Mouse (Mus musculus) stomach, embryonic 14.5 days (tissue): Measurements from ENCODE around the gene Gtpbp1. TPM values are rescaled to one million over a fixed set of nuclear protein-coding genes. Genes with fewer than 3 reads are reported as not detected.
A peak's percentile ranks its signal among the peaks of the same experiment; 100 is the strongest.

Source experiments
- ATAC-seq: fragments of 200-750 bp; cut with Nextera tagmentation; 2 replicates; pipeline ENCODE4 v1.8.0; 2017; ENCODE audit warnings: low read depth, moderate TSS enrichment; ENCODE audit not compliant: insufficient number of reproducible peaks, insufficient read depth, low FRiP score
- H3K27ac ChIP-seq: fragments of 300-500 bp; sonication (generic); 2 replicates; pipeline ENCODE4 v1.5.1; 2014; ENCODE audit warnings: mild to moderate bottlenecking, low read length, moderate library complexity, mixed read lengths
- H3K27me3 ChIP-seq: fragments of 300-500 bp; sonication (generic); 2 replicates; pipeline ENCODE4 v1.6.1; 2014; ENCODE audit warnings: low read length, control low read depth, mixed read lengths; ENCODE audit not compliant: control insufficient read depth, insufficient read depth
- H3K36me3 ChIP-seq: fragments of 300-500 bp; sonication (generic); 2 replicates; pipeline ENCODE4 v1.6.1; 2014; ENCODE audit warnings: mild to moderate bottlenecking, control low read depth, low read length, moderate library complexity, mixed read lengths; ENCODE audit not compliant: control insufficient read depth, insufficient read depth
- H3K4me1 ChIP-seq: fragments of 300-500 bp; sonication (generic); 2 replicates; pipeline ENCODE4 v1.6.1; 2014; ENCODE audit warnings: low read length, control low read depth, mixed read lengths; ENCODE audit not compliant: control insufficient read depth, insufficient read depth
- H3K4me2 ChIP-seq: fragments of 300-500 bp; sonication (generic); replicated peaks from 2 replicates; pipeline ENCODE4 v1.6.1; 2014; ENCODE audit warnings: low read depth, low read length, control low read depth
- H3K4me3 ChIP-seq: fragments of 300-500 bp; sonication (generic); 2 replicates; pipeline ENCODE4 v1.5.1; 2014; ENCODE audit warnings: low read depth, low read length, control low read depth
- H3K9ac ChIP-seq: fragments of 300-500 bp; sonication (generic); replicated peaks from 2 replicates; pipeline ENCODE4 v1.6.1; 2014; ENCODE audit warnings: low read depth, mild to moderate bottlenecking, control low read depth, low read length, moderate library complexity, mixed read lengths
- H3K9me3 ChIP-seq: fragments of 300-500 bp; sonication (generic); 2 replicates; pipeline ENCODE4 v1.6.1; 2016; ENCODE audit warnings: low read depth, low read length, control low read depth; ENCODE audit not compliant: control insufficient read depth
- WGBS: fragments of 180-500 bp; shearing (Covaris S2); extraction: QIAGEN DNeasy Blood & Tissue Kit; methylation state at CpG from one replicate; pipeline ENCODE4 v1.1.7; 2014; 5-methylcytosine and 5-hydroxymethylcytosine counted together
- polyA plus RNA-seq: library from polyadenylated mRNA; unstranded; fragments of >200 nt; fragmentation: Nextera tagmentation; extraction: Ambion mirVana; gene quantifications from 2 replicates; pipeline ENCODE4 v1.2.1, GENCODE M21; 2014

The Gtpbp1 gene
- polyA plus RNA-seq = 24.7 and 27.2 TPM in 2 replicates

- H3K36me3 ChIP-seq = no peaks in the 10 kb centered on the region
- peak within 1 kb of the TSS; percentile 89 for H3K9ac ChIP-seq
- H3K27ac ChIP-seq = peak within 1 kb of the TSS; percentile 72; the same call in 1 of the 2 replicates
- under 1% methylated on average over 45 of the region's 45 CpGs for WGBS
- H3K4me3 ChIP-seq = peak within 1 kb of the TSS; percentile 87
- no peaks in the 10 kb centered on the region for H3K27me3 ChIP-seq
- ATAC-seq = peak; percentile 96
- H3K4me1 ChIP-seq = peaks cover 34% of the 10 kb centered on the region
- H3K9me3 ChIP-seq = no peaks in the 10 kb centered on the region
- peak within 1 kb of the TSS; percentile 98 for H3K4me2 ChIP-seq
Observed at GRCm38 (mm10) chr15:79690426-79691022, at the start of gene Gtpbp1. Gene Gtpbp1 (plus strand): TSS chr15:79690845.

GRCm38 (mm10) chr15:79641135-79641817 is 49.4 kb upstream of the Gtpbp1 start:
- 53% methylated on average over 12 of the region's 12 CpGs for WGBS
- Histone ChIP-seq H3K36me3 (no peaks in the 10 kb centered on the region), H3K9me3 (no peaks in the 10 kb centered on the region), H3K4me2 (no peak overlapping the region), H3K4me1 (no peaks in the 10 kb centered on the region), H3K27me3 (no peaks in the 10 kb centered on the region), H3K27ac (no peak overlapping the region), H3K9ac (no peak overlapping the region), H3K4me3 (no peak overlapping the region)
- no peak for ATAC-seq

GRCm38 (mm10) chr15:79645483-79645882 is 45.2 kb upstream of the Gtpbp1 start:
- Histone ChIP-seq H3K4me2 (no peak overlapping the region), H3K36me3 (no peaks in the 10 kb centered on the region), H3K27me3 (no peaks in the 10 kb centered on the region), H3K9me3 (no peaks in the 10 kb centered on the region), H3K27ac (no peak overlapping the region), H3K9ac (no peak overlapping the region), H3K4me3 (no peak overlapping the region), H3K4me1 (no peaks in the 10 kb centered on the region)
- no peak for ATAC-seq
- WGBS = 68% methylated on average over 2 of the region's 2 CpGs

GRCm38 (mm10) chr15:79648130-79648529 is 42.5 kb upstream of the Gtpbp1 start:
- Histone ChIP-seq H3K9ac (no peak overlapping the region), H3K4me1 (no peaks in the 10 kb centered on the region), H3K9me3 (no peaks in the 10 kb centered on the region), H3K36me3 (no peaks in the 10 kb centered on the region), H3K4me3 (no peak overlapping the region), H3K27me3 (no peaks in the 10 kb centered on the region), H3K27ac (no peak overlapping the region), H3K4me2 (no peak overlapping the region)
- whole genome bisulfite sequencing = 76% methylated on average over 12 of the region's 12 CpGs
- ATAC-seq = no peak

GRCm38 (mm10) chr15:79650569-79650968 is 40.1 kb upstream of the Gtpbp1 start:
- H3K4me3 ChIP-seq = no peak overlapping the region
- no peaks in the 10 kb centered on the region for H3K4me1 ChIP-seq
- ATAC-seq = 0 out of 2 replicates have a peak, but pooled peaks have one; percentile 6
- no peaks in the 10 kb centered on the region for H3K36me3 ChIP-seq
- H3K27ac ChIP-seq = no peak overlapping the region
- no peaks in the 10 kb centered on the region for H3K27me3 ChIP-seq
- H3K9ac ChIP-seq = no peak overlapping the region
- no peaks in the 10 kb centered on the region for H3K9me3 ChIP-seq
- H3K4me2 ChIP-seq = no peak overlapping the region

- Histone ChIP-seq H3K4me2 (no peak overlapping the region), H3K27me3 (no peaks in the 10 kb centered on the region), H3K9ac (no peak overlapping the region), H3K4me1 (no peaks in the 10 kb centered on the region), H3K27ac (no peak overlapping the region), H3K9me3 (no peaks in the 10 kb centered on the region), H3K4me3 (no peak overlapping the region), H3K36me3 (no peaks in the 10 kb centered on the region)
- ATAC-seq = no peak
- 68% methylated on average over 4 of the region's 4 CpGs for WGBS
Observed at GRCm38 (mm10) chr15:79651481-79651880, 39.2 kb upstream of the Gtpbp1 start.

GRCm38 (mm10) chr15:79656451-79656850 is 34.2 kb upstream of the Gtpbp1 start:
- no peak for ATAC-seq
- no peak overlapping the region for H3K4me2 ChIP-seq
- no peaks in the 10 kb centered on the region for H3K27me3 ChIP-seq
- H3K4me1 ChIP-seq = peaks cover 9% of the 10 kb centered on the region; the same call in 1 of the 2 replicates
- no peaks in the 10 kb centered on the region for H3K9me3 ChIP-seq
- H3K4me3 ChIP-seq = no peak overlapping the region
- peak overlapping the region; percentile 73; the same call in 1 of the 2 replicates for H3K27ac ChIP-seq
- 76% methylated on average over 14 of the region's 14 CpGs for WGBS
- no peaks in the 10 kb centered on the region for H3K36me3 ChIP-seq
- H3K9ac ChIP-seq = no peak overlapping the region

GRCm38 (mm10) chr15:79657837-79658530 is 32.7 kb upstream of the Gtpbp1 start:
- Histone ChIP-seq H3K9me3 (no peaks in the 10 kb centered on the region), H3K4me1 (peaks cover 9% of the 10 kb centered on the region; the same call in 1 of the 2 replicates), H3K4me2 (peak overlapping the region; percentile 95), H3K9ac (peak overlapping the region; percentile 74), H3K27ac (peak overlapping the region; percentile 89), H3K27me3 (no peaks in the 10 kb centered on the region), H3K4me3 (peak overlapping the region; percentile 79), H3K36me3 (no peaks in the 10 kb centered on the region; the same call in 1 of the 2 replicates)
- no peak for ATAC-seq
- 3% methylated on average over 16 of the region's 16 CpGs for WGBS
